14 mouse cellular contexts compared by ENCODE assay signal in genomic region chr19:41821436-41821835, GRCm38 (mm10).
"Had no signal": no experiment of that assay in that cellular context is flagged by ENCODE, and none has a peak within 500 bp of the region (broad histone marks: within the 10 kb centered on the region; RNA-seq: fewer than 3 reads in every experiment).

No protein-coding gene starts in this region.

- H3K27ac ChIP-seq: kidney, postnatal 0 days; limb, embryonic 12.5 days; liver, embryonic 14.5 days; macrophage; midbrain, embryonic 12.5 days; stomach, postnatal 0 days had no signal

- H3K9me3 ChIP-seq: limb, embryonic 12.5 days; megakaryocyte, embryonic 14.5 days; midbrain, embryonic 12.5 days had no signal

- H3K9ac ChIP-seq: limb, embryonic 12.5 days; liver, embryonic 14.5 days; midbrain, embryonic 12.5 days had no signal

- DNase-seq: kidney, adult 11 months; kidney, adult 9 months; kidney, postnatal 36 days; layer of hippocampus, adult 9-11 months; layer of hippocampus, postnatal 36 days; right cerebral cortex, adult 18-20 months; right cerebral cortex, postnatal 25 days had no signal

- H3K4me2 ChIP-seq: limb, embryonic 12.5 days; midbrain, embryonic 12.5 days had no signal

- H3K36me3 ChIP-seq: limb, embryonic 12.5 days; midbrain, embryonic 12.5 days had no signal

- H3K4me3 ChIP-seq: limb, embryonic 12.5 days; megakaryocyte, embryonic 14.5 days; midbrain, embryonic 12.5 days had no signal

- H3K4me1 ChIP-seq: midbrain, embryonic 12.5 days had no signal

- H3K27me3 ChIP-seq: megakaryocyte, embryonic 14.5 days had no signal
